Mouse (Mus musculus): ENCODE data around the gene Cdk5. TPM values are rescaled to one million over a fixed set of nuclear protein-coding genes. Genes with fewer than 3 reads are reported as not detected.
A peak's percentile ranks its signal among the peaks of the same experiment; 100 is the strongest.

The Cdk5 gene
- polyA plus RNA-seq (2012; ENCODE audit: insufficient read depth, insufficient read length, missing spikeins): 51.3 and 56.7 TPM in 2 replicates

DNA sequence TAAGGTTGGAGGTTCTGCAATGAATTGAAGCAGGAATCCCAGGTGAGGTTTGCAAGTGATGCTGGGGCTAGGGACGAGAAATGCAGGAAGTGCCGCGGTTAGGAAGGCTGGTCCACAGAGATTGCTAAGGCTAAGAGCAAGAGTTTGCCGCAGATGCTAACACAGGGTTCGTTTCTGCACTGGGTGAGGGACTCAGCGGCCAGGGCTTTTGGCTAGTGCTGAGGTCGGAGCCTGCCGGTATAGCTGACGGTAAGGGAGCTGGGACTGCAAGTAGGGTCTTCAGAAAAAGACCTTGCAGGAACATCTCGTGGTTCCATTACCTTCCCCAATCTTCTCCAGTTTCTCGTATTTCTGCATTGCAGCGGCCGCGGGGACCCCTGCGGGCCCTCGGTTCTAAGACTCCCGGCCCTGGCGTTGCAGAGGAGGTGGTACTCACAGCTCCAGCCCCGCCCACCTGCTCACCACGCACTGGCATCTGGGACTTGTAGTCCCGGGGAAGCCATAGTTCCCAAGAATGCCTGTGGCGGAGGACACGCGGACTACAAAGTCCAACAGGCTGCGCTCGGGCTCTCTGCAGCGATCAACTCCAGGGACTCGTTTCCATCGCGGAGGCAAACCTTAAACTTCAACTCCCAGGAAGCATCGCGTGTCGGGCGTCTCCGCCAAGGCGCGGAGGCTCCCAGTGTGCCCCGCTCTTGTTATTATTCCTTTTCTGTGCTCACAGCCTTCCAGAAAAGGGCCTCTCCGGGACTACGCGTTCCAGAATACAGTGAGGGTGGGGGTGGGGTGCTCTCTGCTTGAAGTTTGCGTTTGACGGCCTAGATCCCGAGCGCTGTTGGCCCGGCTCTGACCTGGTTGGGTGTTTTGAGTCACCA lies at the start of gene Cdk5, which contains the start of gene Slc4a2:
TSS of gene Cdk5 (minus strand) at position 402 of the 875 bp plus-strand sequence.
TSS of gene Slc4a2 (plus strand) at position 709 of the 875 bp plus-strand sequence.
- Histone ChIP-seq H3K4me3 (ENCODE audit: insufficient read depth, low read depth, low read length) (peak within 1 kb of the TSS; percentile 89), H3K27ac (replicated peaks; ENCODE audit: low read depth, low read length) (peak within 1 kb of the TSS; percentile 99), H3K4me1 (ENCODE audit: control insufficient read depth, insufficient read depth, insufficient read length, low read length) (0 out of 2 replicates have a peak, but pooled peaks cover 6% of the 10 kb centered on the region)

DNA sequence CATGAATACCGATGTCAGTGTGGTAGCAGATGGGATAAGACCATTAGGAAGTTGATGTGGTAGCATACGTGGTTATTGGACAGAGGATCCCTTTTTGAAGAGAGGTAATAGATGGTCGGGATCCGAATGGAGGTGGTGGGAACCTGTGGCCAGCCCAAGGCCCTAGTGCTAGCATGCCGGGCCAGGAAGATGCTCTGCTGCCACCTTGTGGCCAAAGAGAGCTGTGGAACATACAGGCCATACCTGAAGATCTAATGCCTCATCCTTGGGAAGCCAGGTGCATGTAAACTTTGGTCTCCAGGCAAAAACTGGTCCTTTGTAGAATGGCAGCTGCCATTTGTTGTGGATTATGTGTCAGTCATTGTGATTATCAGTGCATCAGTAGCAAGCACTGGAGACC lies 47.3 kb upstream of the Cdk5 start:
- peaks cover 6% of the 10 kb centered on the region; the same call in 1 of the 2 replicates for H3K4me1 ChIP-seq (ENCODE audit: control insufficient read depth, insufficient read depth, insufficient read length, low read length)
- no peak overlapping the region for H3K4me3 ChIP-seq (ENCODE audit: insufficient read depth, low read depth, low read length)
- no peak overlapping the region for H3K27ac ChIP-seq (replicated peaks; ENCODE audit: low read depth, low read length)

GRCm38 (mm10) chr5:24466762-24467161 lies 43.4 kb upstream of the Cdk5 start:
- H3K4me3 ChIP-seq (ENCODE audit: insufficient read depth, low read depth, low read length): no peak overlapping the region
- H3K4me1 ChIP-seq (ENCODE audit: control insufficient read depth, insufficient read depth, insufficient read length, low read length): no peaks in the 10 kb centered on the region; the same call in 1 of the 2 replicates
- H3K27ac ChIP-seq (replicated peaks; ENCODE audit: low read depth, low read length): no peak overlapping the region

DNA sequence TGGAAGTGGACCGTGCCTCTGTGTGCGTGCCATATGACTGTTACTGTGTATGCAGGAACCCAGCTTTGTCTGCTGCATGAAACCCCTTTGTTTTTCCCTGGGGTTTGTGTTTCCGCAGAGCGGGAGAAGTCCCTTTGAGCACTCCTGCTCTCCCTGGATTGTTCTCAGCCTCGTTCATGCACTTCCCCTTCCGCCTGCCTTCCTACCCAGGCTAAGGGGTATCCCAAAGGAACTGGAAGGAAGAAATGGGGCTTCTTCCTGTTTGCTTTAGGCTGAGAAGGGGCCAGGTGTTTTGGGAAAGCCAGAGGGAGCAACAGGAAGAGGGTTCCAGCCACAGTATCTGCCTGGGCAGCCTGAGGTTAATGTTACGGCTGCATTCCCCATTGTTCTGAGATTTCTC lies 32.3 kb upstream of the Cdk5 start:
- Histone ChIP-seq H3K4me1 (ENCODE audit: control insufficient read depth, insufficient read depth, insufficient read length, low read length) (peaks cover 26% of the 10 kb centered on the region), H3K4me3 (ENCODE audit: insufficient read depth, low read depth, low read length) (no peak overlapping the region), H3K27ac (replicated peaks; ENCODE audit: low read depth, low read length) (peak overlapping the region; percentile 46)

DNA sequence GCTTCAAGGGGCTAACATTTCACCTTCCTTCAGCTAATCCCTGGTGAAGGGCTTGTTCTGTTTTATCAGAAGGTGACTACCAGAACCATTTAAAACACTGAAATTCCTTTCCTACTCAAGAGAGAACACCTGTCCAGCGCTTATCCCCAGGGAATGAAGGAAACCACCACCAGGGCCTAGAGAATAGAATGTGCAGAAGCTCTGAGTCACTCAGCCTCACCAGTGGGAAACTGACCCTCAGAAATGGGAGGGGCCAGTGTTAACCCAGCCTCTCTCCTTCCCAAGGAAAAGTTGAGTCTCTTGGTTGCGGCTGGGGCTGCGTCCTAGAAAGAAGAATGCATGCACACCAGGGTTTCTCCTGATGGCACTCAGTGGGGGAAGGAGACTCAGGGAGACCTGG lies 31.7 kb upstream of the Cdk5 start:
- H3K27ac ChIP-seq (replicated peaks; ENCODE audit: low read depth, low read length): peak overlapping the region; percentile 12; the same call in 1 of the 2 replicates
- no peak overlapping the region for H3K4me3 ChIP-seq (ENCODE audit: insufficient read depth, low read depth, low read length)
- peaks cover 26% of the 10 kb centered on the region for H3K4me1 ChIP-seq (ENCODE audit: control insufficient read depth, insufficient read depth, insufficient read length, low read length)

DNA sequence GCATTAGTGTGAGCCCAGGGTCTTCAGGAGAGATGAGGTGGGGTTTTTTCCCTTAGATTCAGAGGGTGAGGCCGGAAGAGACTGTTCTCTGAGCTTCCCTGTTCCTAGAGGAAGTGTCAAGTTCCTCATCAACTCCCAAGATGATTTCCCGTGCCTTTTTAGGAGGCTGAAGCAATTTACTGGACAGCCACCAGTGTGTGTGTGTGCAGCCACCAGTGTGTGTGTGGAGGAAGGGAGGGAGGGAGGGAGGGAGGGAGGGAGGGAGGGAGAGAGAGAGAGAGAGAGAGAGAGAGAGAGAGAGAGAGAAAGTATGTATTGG lies 30.6 kb upstream of the Cdk5 start:
- Histone ChIP-seq H3K4me1 (ENCODE audit: control insufficient read depth, insufficient read depth, insufficient read length, low read length) (peaks cover 26% of the 10 kb centered on the region), H3K27ac (replicated peaks; ENCODE audit: low read depth, low read length) (peak overlapping the region; percentile 73), H3K4me3 (ENCODE audit: insufficient read depth, low read depth, low read length) (peak overlapping the region; percentile 86)

DNA sequence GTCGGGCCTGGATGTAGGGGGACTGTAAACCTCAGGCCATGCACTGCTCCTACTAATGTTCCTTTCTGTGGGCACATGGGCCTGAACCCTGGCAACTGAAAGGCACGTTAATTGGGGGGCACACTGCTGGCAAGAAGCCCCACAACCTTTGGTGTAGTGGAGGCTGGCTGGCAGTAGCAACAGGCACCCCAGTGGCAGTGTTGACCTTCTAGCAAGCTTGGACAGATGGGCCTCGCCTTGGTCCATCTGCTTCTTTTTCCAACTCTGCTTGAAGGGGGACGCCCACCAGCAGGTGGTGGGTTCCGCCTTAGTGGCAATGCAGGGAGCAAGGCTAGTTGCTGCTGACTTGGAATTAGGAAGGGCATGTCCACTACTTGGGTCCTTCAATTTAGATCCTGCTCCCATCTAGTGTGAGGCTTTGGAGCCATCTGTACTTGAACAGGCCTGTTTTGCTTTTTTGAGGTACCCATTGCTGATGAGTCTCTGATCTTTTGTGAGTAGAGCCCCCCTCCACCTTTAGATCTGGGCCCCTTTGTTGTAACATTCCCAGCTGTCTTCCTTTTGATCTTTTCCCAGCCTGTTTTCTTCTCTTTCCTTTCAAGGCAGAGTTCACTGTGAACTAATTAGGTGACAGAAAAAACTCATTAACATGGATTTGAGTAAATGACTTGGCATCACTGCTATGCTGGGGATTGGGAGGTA lies 30.1 kb upstream of the Cdk5 start:
- Histone ChIP-seq H3K27ac (replicated peaks; ENCODE audit: low read depth, low read length) (peak overlapping the region; percentile 73), H3K4me3 (ENCODE audit: insufficient read depth, low read depth, low read length) (peak overlapping the region; percentile 86), H3K4me1 (ENCODE audit: control insufficient read depth, insufficient read depth, insufficient read length, low read length) (peaks cover 26% of the 10 kb centered on the region)

DNA sequence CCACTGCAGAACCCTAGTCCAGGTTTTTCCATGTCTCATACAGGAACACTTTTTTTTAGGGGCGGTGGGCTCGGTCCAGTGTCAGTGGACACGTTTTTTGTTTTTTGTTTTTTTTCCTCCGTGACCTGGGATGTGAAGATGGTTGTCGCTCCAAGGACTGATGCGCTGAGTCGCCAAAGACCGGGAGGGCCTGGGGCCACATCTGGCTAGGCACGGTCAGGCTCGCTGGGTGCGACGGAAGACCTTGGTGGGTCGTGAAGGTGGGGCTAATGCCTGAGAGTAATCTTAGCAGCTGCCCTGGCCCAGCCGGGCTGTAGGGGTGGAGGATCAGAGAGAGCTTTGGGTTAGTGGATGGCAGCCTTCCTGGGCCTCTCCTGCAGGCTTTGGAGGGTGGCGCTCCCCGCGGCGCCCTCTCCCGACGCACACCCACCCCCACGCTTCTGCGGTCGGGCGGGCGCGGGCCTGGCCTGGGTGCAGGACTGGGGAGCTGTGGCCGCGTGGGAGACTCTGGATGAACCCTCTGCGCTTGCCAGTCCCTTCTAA lies 29.4 kb upstream of the Cdk5 start:
- peak overlapping the region; percentile 86 for H3K4me3 ChIP-seq (ENCODE audit: insufficient read depth, low read depth, low read length)
- peak overlapping the region; percentile 73 for H3K27ac ChIP-seq (replicated peaks; ENCODE audit: low read depth, low read length)
- peaks cover 28% of the 10 kb centered on the region for H3K4me1 ChIP-seq (ENCODE audit: control insufficient read depth, insufficient read depth, insufficient read length, low read length)

DNA sequence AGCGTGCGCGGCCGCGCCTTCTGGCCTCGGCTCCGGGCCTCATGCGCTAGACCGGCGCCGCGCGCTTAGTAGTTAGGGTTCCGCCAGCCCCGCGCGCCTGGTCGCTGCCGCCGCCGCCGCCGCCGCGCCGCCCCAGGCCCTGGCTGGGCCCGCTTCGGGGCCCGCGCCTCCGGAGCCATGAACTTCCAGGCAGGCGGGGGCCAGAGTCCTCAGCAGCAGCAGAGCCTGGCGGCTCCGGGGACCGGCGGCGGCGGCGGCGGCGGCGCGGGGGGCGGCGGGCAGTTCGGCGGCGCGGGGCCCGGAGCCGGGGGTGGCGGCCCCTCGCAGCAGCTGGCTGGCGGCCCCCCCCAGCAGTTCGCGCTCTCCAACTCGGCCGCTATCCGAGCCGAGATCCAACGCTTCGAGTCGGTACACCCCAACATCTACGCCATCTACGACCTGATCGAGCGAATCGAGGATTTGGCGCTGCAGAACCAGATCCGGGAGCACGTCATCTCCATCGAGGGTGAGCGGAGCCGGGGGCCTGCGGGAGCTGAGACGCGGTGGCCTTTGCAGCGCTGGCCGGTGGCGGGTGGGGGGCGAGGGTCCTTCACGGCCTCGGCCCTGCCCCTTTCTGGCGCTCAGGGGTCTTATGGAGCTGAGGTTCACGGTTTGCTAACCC lies 28.8 kb upstream of the Cdk5 start, which contains the start of gene Agap3:
TSS of gene Agap3 (plus strand) at position 148 of the 661 bp plus-strand sequence.
- Histone ChIP-seq H3K4me1 (ENCODE audit: control insufficient read depth, insufficient read depth, insufficient read length, low read length) (peaks cover 28% of the 10 kb centered on the region), H3K4me3 (ENCODE audit: insufficient read depth, low read depth, low read length) (peak within 1 kb of the TSS; percentile 86), H3K27ac (replicated peaks; ENCODE audit: low read depth, low read length) (peak within 1 kb of the TSS; percentile 84)

GRCm38 (mm10) chr5:24451264-24452029 lies 28.1 kb upstream of the Cdk5 start:
- H3K27ac ChIP-seq (replicated peaks; ENCODE audit: low read depth, low read length): peak overlapping the region; percentile 84
- peaks cover 28% of the 10 kb centered on the region for H3K4me1 ChIP-seq (ENCODE audit: control insufficient read depth, insufficient read depth, insufficient read length, low read length)
- H3K4me3 ChIP-seq (ENCODE audit: insufficient read depth, low read depth, low read length): peak overlapping the region; percentile 86

DNA sequence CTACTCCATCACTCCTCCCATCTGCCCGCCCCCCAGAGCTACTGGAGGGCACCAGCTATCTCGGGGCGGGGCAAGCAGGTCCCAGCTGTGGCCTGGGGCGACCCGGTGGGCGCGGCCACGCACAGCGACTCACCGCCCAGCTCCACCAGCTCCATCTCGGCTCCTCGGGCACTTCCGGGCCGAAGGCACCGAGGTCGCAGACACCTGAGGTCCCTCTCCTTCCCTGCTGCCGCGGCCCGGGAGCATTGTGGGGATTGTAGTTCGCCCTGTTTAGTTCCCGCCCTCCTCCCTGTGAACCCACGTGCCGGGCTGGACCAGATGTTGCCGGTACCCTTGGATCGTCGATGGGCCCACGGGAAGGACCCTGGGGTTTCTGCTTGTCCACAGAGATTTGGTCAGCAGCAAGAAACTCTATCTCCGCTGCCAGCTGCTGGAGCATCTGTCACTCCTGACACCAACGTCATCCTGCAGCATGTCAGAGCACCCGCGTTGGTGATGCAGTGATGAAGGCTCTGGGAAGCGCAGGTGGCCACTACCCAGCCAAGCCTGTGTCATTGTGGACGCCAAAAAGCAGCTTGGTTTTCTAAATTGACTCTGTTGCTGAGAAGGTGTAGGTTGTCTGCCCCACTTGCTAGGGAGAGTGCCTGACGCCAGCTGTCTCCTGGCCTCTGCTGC lies 24.4 kb upstream of the Cdk5 start, which contains the start of gene Tmub1:
TSS of gene Tmub1 (minus strand) at position 231 of the 675 bp plus-strand sequence.
- Histone ChIP-seq H3K4me1 (ENCODE audit: control insufficient read depth, insufficient read depth, insufficient read length, low read length) (peaks cover 18% of the 10 kb centered on the region; the same call in 1 of the 2 replicates), H3K27ac (replicated peaks; ENCODE audit: low read depth, low read length) (no peak within 1 kb of the TSS)

GRCm38 (mm10) chr5:24446630-24447029 lies 23.3 kb upstream of the Cdk5 start:
- Histone ChIP-seq H3K4me1 (ENCODE audit: control insufficient read depth, insufficient read depth, insufficient read length, low read length) (peaks cover 19% of the 10 kb centered on the region; the same call in 1 of the 2 replicates), H3K27ac (replicated peaks; ENCODE audit: low read depth, low read length) (no peak overlapping the region), H3K4me3 (ENCODE audit: insufficient read depth, low read depth, low read length) (no peak overlapping the region)

More for the DNA sequence above, 24.4 kb upstream of the Cdk5 start, which contains the start of gene Tmub1:
- peak within 1 kb of the TSS; percentile 63 for H3K4me3 ChIP-seq (ENCODE audit: insufficient read depth, low read depth, low read length)

GRCm38 (mm10) chr5:24445428-24446080 lies 22.2 kb upstream of the Cdk5 start:
- Histone ChIP-seq H3K4me1 (ENCODE audit: control insufficient read depth, insufficient read depth, insufficient read length, low read length) (peaks cover 19% of the 10 kb centered on the region; the same call in 1 of the 2 replicates), H3K27ac (replicated peaks; ENCODE audit: low read depth, low read length) (peak overlapping the region; percentile 92), H3K4me3 (ENCODE audit: insufficient read depth, low read depth, low read length) (peak overlapping the region; percentile 99)
